Comparison of ENCODE assay signal across 9 mouse cellular contexts in genomic region chr12:38780006-38780954, GRCm38 (mm10). TPM values are rescaled to one million over a fixed set of nuclear protein-coding genes. Genes with fewer than 3 reads are reported as not detected.
DNase-seq lines count a peak whose midpoint lies in the region; ATAC-seq and TF ChIP-seq lines count a peak whose summit lies in the region.
"Had no signal": no experiment of that assay in that cellular context is flagged by ENCODE, and none has a peak within 500 bp of the region (broad histone marks: within the 10 kb centered on the region; RNA-seq: fewer than 3 reads in every experiment).

No protein-coding gene starts in this region.

- peak in 1 of 2 experiments; percentile 6 for DNase-seq in spleen, adult 2 months (ENCODE audit: low read depth in 1 of 2, low spot score in 2 of 2)
- no peak for DNase-seq in spleen, postnatal 14 days (ENCODE audit: low spot score in 2 of 2)
- peak; percentile 80 for DNase-seq in embryo, embryonic 9.5 days (ENCODE audit: extremely low spot score)
- DNase-seq in heart, adult 11 months, result peak; percentile 98
- peak; percentile 7 to 25 for DNase-seq in spleen, postnatal 10 days (ENCODE audit: low spot score in 2 of 2)

- no peak for TF ChIP-seq CTCF in spleen, adult 2 months (IDR thresholded peaks at IDR 0.05; ENCODE audit: extremely low read depth, insufficient read depth, insufficient read length, insufficient replicate concordance)
- TF ChIP-seq CTCF in intestine, postnatal 0 days (IDR thresholded peaks at IDR 0.05; ENCODE audit: low read depth), result peak; percentile 57

- peak overlapping the region; percentile 65 for H3K4me3 ChIP-seq in spleen, adult 2 months (ENCODE audit: extremely low read depth, insufficient read depth, insufficient read length)
- peak overlapping the region; percentile 72 for H3K4me3 ChIP-seq in intestine, postnatal 0 days (ENCODE audit: low read depth, low read length)
- H3K4me3 ChIP-seq in limb, embryonic 12.5 days (replicated peaks), result peak overlapping the region; percentile 55
- H3K4me3 ChIP-seq in midbrain, embryonic 12.5 days, result peak overlapping the region; percentile 65

- no peaks in the 10 kb centered on the region for H3K36me3 ChIP-seq in spleen, adult 2 months (ENCODE audit: control insufficient read depth, insufficient read depth, low read length)
- no peaks in the 10 kb centered on the region for H3K36me3 ChIP-seq in intestine, postnatal 0 days (ENCODE audit: control insufficient read depth, insufficient read depth)
- H3K36me3 ChIP-seq in limb, embryonic 12.5 days, result no peaks in the 10 kb centered on the region
- H3K36me3 ChIP-seq in midbrain, embryonic 12.5 days, result no peaks in the 10 kb centered on the region
- H3K36me3 ChIP-seq: G1E had no signal

- H3K9me3 ChIP-seq in intestine, postnatal 0 days (ENCODE audit: control insufficient read depth), result no peaks in the 10 kb centered on the region
- no peaks in the 10 kb centered on the region for H3K9me3 ChIP-seq in limb, embryonic 12.5 days
- no peaks in the 10 kb centered on the region for H3K9me3 ChIP-seq in midbrain, embryonic 12.5 days

- no peak for ATAC-seq in intestine, postnatal 0 days
- ATAC-seq in limb, embryonic 12.5 days (ENCODE audit: insufficient number of reproducible peaks, insufficient read depth, low FRiP score, low TSS enrichment, low read depth), result peak; percentile 34; the same call in 1 of the 2 replicates
- ATAC-seq in midbrain, embryonic 12.5 days (ENCODE audit: low FRiP score, low read depth), result peak; percentile 47

- peak overlapping the region; percentile 47 for H3K27ac ChIP-seq in spleen, adult 2 months (ENCODE audit: insufficient read depth, low read length)
- H3K27ac ChIP-seq in intestine, postnatal 0 days (ENCODE audit: low read depth, low read length), result peak overlapping the region; percentile 87
- H3K27ac ChIP-seq in limb, embryonic 12.5 days, result peak overlapping the region; percentile 95
- peak overlapping the region; percentile 84 for H3K27ac ChIP-seq in midbrain, embryonic 12.5 days (replicated peaks)

- no peak for TF ChIP-seq POLR2A in spleen, adult 2 months (IDR thresholded peaks at IDR 0.05; ENCODE audit: low read depth, low read length)

- H3K27me3 ChIP-seq in spleen, adult 2 months (ENCODE audit: control insufficient read depth, insufficient read depth, low read length), result peaks cover 2% of the 10 kb centered on the region; the same call in 1 of the 2 replicates
- no peaks in the 10 kb centered on the region for H3K27me3 ChIP-seq in intestine, postnatal 0 days (replicated peaks; ENCODE audit: control insufficient read depth, insufficient read depth, low read length)
- H3K27me3 ChIP-seq in limb, embryonic 12.5 days, result no peaks in the 10 kb centered on the region
- no peaks in the 10 kb centered on the region for H3K27me3 ChIP-seq in midbrain, embryonic 12.5 days

- H3K4me1 ChIP-seq in spleen, adult 2 months (ENCODE audit: control insufficient read depth, insufficient read depth, insufficient read length), result no peaks in the 10 kb centered on the region
- no peaks in the 10 kb centered on the region for H3K4me1 ChIP-seq in intestine, postnatal 0 days (replicated peaks; ENCODE audit: control insufficient read depth, insufficient read depth, low read length)
- H3K4me1 ChIP-seq in limb, embryonic 12.5 days (replicated peaks), result no peaks in the 10 kb centered on the region
- peaks cover 7% of the 10 kb centered on the region; the same call in 1 of the 2 replicates for H3K4me1 ChIP-seq in midbrain, embryonic 12.5 days

- peak overlapping the region; percentile 52 for H3K9ac ChIP-seq in intestine, postnatal 0 days (ENCODE audit: low read depth, low read length)
- peak overlapping the region; percentile 65 for H3K9ac ChIP-seq in limb, embryonic 12.5 days (replicated peaks)
- H3K9ac ChIP-seq in midbrain, embryonic 12.5 days (replicated peaks), result peak overlapping the region; percentile 60

- under 1% methylated on average over 33 of the region's 33 CpGs for WGBS in spleen, adult 2 months
- under 1% methylated on average over 33 of the region's 33 CpGs for WGBS in intestine, postnatal 0 days
- WGBS in limb, embryonic 12.5 days, result under 1% methylated on average over 33 of the region's 33 CpGs
- under 1% methylated on average over 33 of the region's 33 CpGs for WGBS in midbrain, embryonic 12.5 days

- H3K4me2 ChIP-seq in intestine, postnatal 0 days (replicated peaks; ENCODE audit: low read depth), result peak overlapping the region; percentile 98
- peak overlapping the region; percentile 91 for H3K4me2 ChIP-seq in limb, embryonic 12.5 days
- peak overlapping the region; percentile 96 for H3K4me2 ChIP-seq in midbrain, embryonic 12.5 days (replicated peaks)

RNA-seq across cellular contexts. Expression of gene Etv1, which starts 1.1 kb away (rescaled TPM):
- 1.2 and 1.5 TPM in 2 replicates for polyA plus RNA-seq in spleen, adult 2 months (2012; rRNA removed)
- 18.5 and 18.6 TPM in 2 replicates for polyA plus RNA-seq in intestine, postnatal 0 days (2015; fragmentation: Nextera tagmentation; extraction: Ambion mirVana)
- polyA plus RNA-seq in limb, embryonic 12.5 days (2016; fragmentation: Nextera tagmentation; extraction: Ambion mirVana), result 15.0 and 18.7 TPM in 2 replicates
- polyA plus RNA-seq in midbrain, embryonic 12.5 days (2016; fragmentation: Nextera tagmentation; extraction: Ambion mirVana), result 13.5 and 16.0 TPM in 2 replicates
- polyA plus RNA-seq: G1E had no signal

Comparison
In these comparisons a context has a peak if more than half of its experiments do, and no peak if none do; other contexts are left out.
1. DNase-seq: peak in embryo, embryonic 9.5 days (single experiment), heart, adult 11 months (single experiment) and spleen, postnatal 10 days (2 of 2); none in spleen, postnatal 14 days (0 of 2).
2. Peak in every context shown above with its lines, with median percentiles within 50 percentile points of each other: H3K27ac ChIP-seq, H3K4me3 ChIP-seq, H3K4me2 ChIP-seq and H3K9ac ChIP-seq.